Mouse (Mus musculus): Measurements from ENCODE around the gene Slc25a10. TPM values are rescaled to one million over a fixed set of nuclear protein-coding genes. Genes with fewer than 3 reads are reported as not detected.

The Slc25a10 gene
- total and polyA plus RNA-seq, 3 experiments: 52.0 to 53.6 TPM; not detected in 1

DNA sequence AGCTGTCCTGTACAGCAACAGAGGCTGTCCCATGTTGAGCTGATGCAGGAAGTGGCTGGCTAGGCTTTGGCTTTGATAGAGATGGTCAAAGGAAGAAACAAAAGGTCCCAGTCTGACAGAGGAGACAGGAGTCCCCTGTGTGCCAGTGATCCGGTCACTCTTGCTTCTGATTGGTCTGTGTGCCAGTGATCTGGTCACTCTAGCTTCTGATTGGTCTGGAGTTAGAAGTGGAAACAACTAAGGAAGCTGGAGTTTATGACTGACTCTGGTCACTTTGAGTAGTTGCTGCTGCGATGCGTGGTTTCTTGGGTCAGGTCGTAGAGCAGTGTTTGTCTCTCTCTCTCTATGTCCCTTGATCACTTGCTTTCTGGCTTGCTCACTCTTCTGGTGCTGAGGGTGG lies 10.1 kb downstream of the Slc25a10 start:
- Histone ChIP-seq H3K27ac (ENCODE audit: control insufficient read depth, low read depth, low read length) (no peak overlapping the region), H3K27me3 (ENCODE audit: control insufficient read depth in 1 of 2, insufficient read depth in 2 of 2, low read length in 2 of 2) (no peaks in the 10 kb centered on the region; a peak in 1 of 4 replicates), H3K4me3 (ENCODE audit: control insufficient read depth in 1 of 2, insufficient read depth in 1 of 2, low read depth in 2 of 2, low read length in 2 of 2) (no peak overlapping the region), H3K9ac (ENCODE audit: control insufficient read depth, low read depth, low read length, poor library complexity, severe bottlenecking) (no peak overlapping the region), H3K36me3 (ENCODE audit: control insufficient read depth in 1 of 2, insufficient read depth in 2 of 2, low read length in 2 of 2) (no peaks in the 10 kb centered on the region), H3K4me1 (ENCODE audit: control insufficient read depth in 1 of 2, insufficient read depth in 2 of 2, low read length in 2 of 2) (no peaks in the 10 kb centered on the region), H3K9me3 (replicated peaks; ENCODE audit: insufficient read depth, low read length) (no peaks in the 10 kb centered on the region), H3K79me2 (ENCODE audit: control insufficient read depth, insufficient read depth, low read length, poor library complexity) (no peaks in the 10 kb centered on the region)
- TF ChIP-seq POLR2AphosphoS5 (IDR thresholded peaks at IDR 0.05; ENCODE audit: borderline replicate concordance, low read depth, low read length): no peak
- TF ChIP-seq ZNF384 (IDR thresholded peaks at IDR 0.05; ENCODE audit: low read depth, low read length): no peak
- TF ChIP-seq TCF12 (IDR thresholded peaks at IDR 0.05; ENCODE audit: low read depth, low read length): no peak
- no peak for TF ChIP-seq ELF1 (IDR thresholded peaks at IDR 0.05; ENCODE audit: low read depth, low read length)
- no peak for TF ChIP-seq MAX (IDR thresholded peaks at IDR 0.05; ENCODE audit: low read length)
- TF ChIP-seq JUND (IDR thresholded peaks at IDR 0.05; ENCODE audit: low read depth, low read length): no peak
- TF ChIP-seq ETS1 (IDR thresholded peaks at IDR 0.05; ENCODE audit: low read depth, low read length): no peak
- TF ChIP-seq MAZ (IDR thresholded peaks at IDR 0.05; ENCODE audit: low read depth, low read length): no peak
- no peak for TF ChIP-seq EP300 (IDR thresholded peaks at IDR 0.05; ENCODE audit: low read depth in 1 of 2, low read length in 2 of 2)
- TF ChIP-seq UBTF (IDR thresholded peaks at IDR 0.05; ENCODE audit: borderline replicate concordance, insufficient read depth, low read depth, low read length): no peak
- TF ChIP-seq MYC (IDR thresholded peaks at IDR 0.05; ENCODE audit: low read depth, low read length): no peak
- TF ChIP-seq BHLHE40 (IDR thresholded peaks at IDR 0.05; ENCODE audit: borderline replicate concordance, low read depth, low read length): no peak
- no peak for TF ChIP-seq ZKSCAN1 (IDR thresholded peaks at IDR 0.05; ENCODE audit: low read depth, low read length)
- TF ChIP-seq MAFK (IDR thresholded peaks at IDR 0.05; ENCODE audit: borderline replicate concordance, low read depth, low read length): no peak
- no peak for TF ChIP-seq MXI1 (IDR thresholded peaks at IDR 0.05; ENCODE audit: low read depth, low read length)
- no peak for TF ChIP-seq CHD2 (IDR thresholded peaks at IDR 0.05; ENCODE audit: low read length)
- no peak for TF ChIP-seq GATA1 (IDR thresholded peaks at IDR 0.05; ENCODE audit: low read depth, low read length)
- TF ChIP-seq MYB (IDR thresholded peaks at IDR 0.05; ENCODE audit: low read depth, low read length): no peak
- no peak for TF ChIP-seq HCFC1 (IDR thresholded peaks at IDR 0.05; ENCODE audit: low read depth, low read length)
- DNase-seq (ENCODE audit: low read depth, low spot score): no peak

DNA sequence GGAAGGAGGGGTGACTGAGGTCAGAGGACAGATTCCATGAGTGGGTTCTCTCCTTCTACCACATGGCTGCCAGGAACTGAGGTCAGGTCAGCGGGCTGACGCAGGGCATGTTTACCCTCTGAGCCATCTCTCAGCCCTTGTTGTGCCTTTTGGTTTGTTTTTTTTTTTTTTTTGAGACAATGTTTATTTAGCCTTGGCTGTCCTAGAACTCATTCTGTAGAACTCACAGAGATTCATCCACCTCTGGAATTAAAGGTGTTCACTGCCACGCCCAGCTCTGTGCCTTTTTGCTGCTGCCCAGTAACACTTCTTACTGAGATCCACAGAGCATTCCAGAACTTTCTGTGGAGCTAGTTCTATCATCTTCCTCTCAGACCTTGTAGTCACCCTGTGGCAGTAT lies 14.0 kb downstream of the Slc25a10 start:
- H3K9me3 ChIP-seq (replicated peaks; ENCODE audit: insufficient read depth, low read length): no peaks in the 10 kb centered on the region
- H3K27ac ChIP-seq (ENCODE audit: control insufficient read depth, low read depth, low read length): no peak overlapping the region
- H3K4me3 ChIP-seq (ENCODE audit: control insufficient read depth in 1 of 2, insufficient read depth in 1 of 2, low read depth in 2 of 2, low read length in 2 of 2): no peak overlapping the region
- no peaks in the 10 kb centered on the region; a peak in 1 of 4 replicates for H3K27me3 ChIP-seq (ENCODE audit: control insufficient read depth in 1 of 2, insufficient read depth in 2 of 2, low read length in 2 of 2)
- DNase-seq (ENCODE audit: low read depth, low spot score): no peak
- H3K4me1 ChIP-seq (ENCODE audit: control insufficient read depth in 1 of 2, insufficient read depth in 2 of 2, low read length in 2 of 2): peaks cover 20 to 21% of the 10 kb centered on the region in 2 experiments
- TF ChIP-seq TAL1 (IDR thresholded peaks at IDR 0.05; ENCODE audit: low read length) (no peak), CTCF (IDR thresholded peaks at IDR 0.05 in 2 of 3, conservative IDR thresholded peaks at IDR 0.05 in 1 of 3; ENCODE audit: control insufficient read depth in 1 of 3, insufficient read depth in 1 of 3, low read depth in 2 of 3, low read length in 3 of 3, poor library complexity in 1 of 3, severe bottlenecking in 1 of 3) (no peak), HCFC1 (IDR thresholded peaks at IDR 0.05; ENCODE audit: low read depth, low read length) (no peak)
- peaks cover 0 to 20% of the 10 kb centered on the region in 2 experiments; a peak in 2 of 4 replicates for H3K36me3 ChIP-seq (ENCODE audit: control insufficient read depth in 1 of 2, insufficient read depth in 2 of 2, low read length in 2 of 2)
- H3K9ac ChIP-seq (ENCODE audit: control insufficient read depth, low read depth, low read length, poor library complexity, severe bottlenecking): no peak overlapping the region
- no peaks in the 10 kb centered on the region; the same call in 1 of the 2 replicates for H3K79me2 ChIP-seq (ENCODE audit: control insufficient read depth, insufficient read depth, low read length, poor library complexity)

Measured in MEL (cell line).